Mouse (Mus musculus): Measurements from ENCODE around the gene Cfap43.

GRCm38 (mm10) chr19:47887417-47887816 is 31.7 kb downstream of the Cfap43 start:
- TF ChIP-seq CTCF (conservative IDR thresholded peaks at IDR 0.05; ENCODE audit: insufficient read depth, insufficient read length, low read depth, low read length) (no peak), POLR2A (IDR thresholded peaks at IDR 0.05; ENCODE audit: low read depth, low read length) (no peak)

All from kidney, adult 2 months (tissue).